Mouse (Mus musculus) monocyte, adult 59 days (primary cell): ENCODE measurements around the gene Slc6a11. TPM values are rescaled to one million over a fixed set of nuclear protein-coding genes. Genes with fewer than 3 reads are reported as not detected.

Source experiments
- total RNA-seq, 2 experiments: library from RNA; stranded (reverse); gene quantifications; one replicate each; pipeline ENCODE4 v1.2.4; 2023

Gene Slc6a11
- not detected for total RNA-seq

GRCm38 (mm10) chr6:114131122-114131872 lies at the start of gene Slc6a11:
Gene Slc6a11, plus strand, starts transcription at chr6:114131241.

GRCm38 (mm10) chr6:114282469-114283277 lies 151.6 kb downstream of the Slc6a11 start, which contains the start of gene Slc6a1:
Gene Slc6a1, plus strand, starts transcription at chr6:114282635.

Other genes with a start within 250 kb of the Slc6a11 start
- under 1 TPM in 1 of 2 experiments, not detected in 1; 0.06 TPM for gene Atp2b2, start 88.6 kb upstream of the Slc6a11 start, total RNA-seq
- 1 to 10 TPM in 1 of 2 experiments, under 1 TPM in 1; 0.37 to 2.1 TPM for gene Slc6a1, start 151.4 kb downstream of the Slc6a11 start, total RNA-seq